Mouse (Mus musculus): ENCODE measurements at regions not wholly inside any gene's neighbourhood (a gene's known extent, or its start where the extent isn't known, plus 50 kb on each side); places are given as distances from the start of the nearest gene placed in this dataset.

DNA sequence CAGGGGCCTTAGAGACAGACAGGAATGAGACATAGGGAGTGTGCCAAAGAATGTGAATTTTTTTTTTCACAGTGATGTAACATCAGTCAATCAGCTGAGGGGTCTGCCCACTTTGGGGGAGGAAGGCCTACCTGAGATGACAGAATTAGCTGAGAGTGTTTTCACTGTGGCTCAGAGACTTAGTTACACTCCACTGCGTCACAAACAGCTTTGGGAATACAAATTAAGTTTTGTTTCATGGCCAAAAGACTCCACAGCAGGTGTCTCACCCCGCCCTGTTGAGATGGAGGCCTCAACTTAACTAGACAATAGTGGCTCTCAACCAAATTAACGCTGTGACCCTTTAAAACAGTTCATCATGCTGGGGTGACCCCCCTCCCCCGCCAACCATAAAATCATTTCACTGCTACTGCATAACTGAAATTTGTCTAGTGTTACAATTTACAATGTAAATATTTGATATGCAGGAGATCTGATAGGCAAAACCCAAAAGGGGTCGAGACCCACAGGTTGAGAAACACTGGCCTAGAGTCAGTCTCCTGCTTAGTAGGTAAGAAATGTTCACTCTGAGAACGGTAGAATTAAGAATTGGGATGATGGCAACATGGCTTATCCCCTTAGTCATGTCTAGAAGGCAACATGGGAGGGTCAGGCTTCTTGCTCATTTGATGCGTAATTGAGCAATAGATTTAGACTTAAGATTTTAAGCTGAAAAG, 184.3 kb downstream of the Katnal1 start:
- no peak for DNase-seq (ENCODE audit: extremely low spot score, low read depth, low spot score)

DNA sequence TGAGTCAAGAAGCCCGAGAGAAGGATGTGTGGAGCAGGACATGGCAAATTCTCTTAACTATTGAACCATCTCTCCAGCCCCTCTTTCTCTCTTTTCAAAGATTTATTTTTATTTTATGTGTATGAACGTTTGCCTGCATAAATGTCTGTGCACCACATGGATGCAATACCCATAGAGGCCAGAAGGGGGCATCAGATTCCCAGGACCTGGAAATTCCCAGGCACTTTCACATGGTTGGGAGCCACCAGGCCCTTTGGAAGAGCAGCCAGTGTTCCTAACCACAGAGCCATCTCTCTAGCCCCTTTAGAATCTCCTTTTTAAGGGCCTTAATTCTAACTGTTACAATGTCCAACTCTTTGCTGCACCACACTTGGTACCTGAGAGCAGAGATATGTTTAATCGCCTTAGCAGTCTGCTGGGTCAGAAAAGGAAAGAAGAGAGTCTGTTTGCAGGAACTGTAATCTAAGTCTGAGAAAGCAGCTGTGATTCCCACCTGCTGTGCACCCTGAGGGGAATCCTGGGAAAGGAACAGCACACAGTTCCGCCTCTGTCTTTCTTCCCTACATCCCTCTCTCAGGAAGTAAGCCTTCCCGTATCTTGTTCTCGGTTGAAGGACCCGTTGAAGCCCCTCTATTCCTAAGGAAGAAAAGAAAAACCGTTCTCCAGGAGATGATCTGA, 186.8 kb downstream of the Katnal1 start:
- no peak for DNase-seq (ENCODE audit: extremely low spot score, low read depth, low spot score)

DNA sequence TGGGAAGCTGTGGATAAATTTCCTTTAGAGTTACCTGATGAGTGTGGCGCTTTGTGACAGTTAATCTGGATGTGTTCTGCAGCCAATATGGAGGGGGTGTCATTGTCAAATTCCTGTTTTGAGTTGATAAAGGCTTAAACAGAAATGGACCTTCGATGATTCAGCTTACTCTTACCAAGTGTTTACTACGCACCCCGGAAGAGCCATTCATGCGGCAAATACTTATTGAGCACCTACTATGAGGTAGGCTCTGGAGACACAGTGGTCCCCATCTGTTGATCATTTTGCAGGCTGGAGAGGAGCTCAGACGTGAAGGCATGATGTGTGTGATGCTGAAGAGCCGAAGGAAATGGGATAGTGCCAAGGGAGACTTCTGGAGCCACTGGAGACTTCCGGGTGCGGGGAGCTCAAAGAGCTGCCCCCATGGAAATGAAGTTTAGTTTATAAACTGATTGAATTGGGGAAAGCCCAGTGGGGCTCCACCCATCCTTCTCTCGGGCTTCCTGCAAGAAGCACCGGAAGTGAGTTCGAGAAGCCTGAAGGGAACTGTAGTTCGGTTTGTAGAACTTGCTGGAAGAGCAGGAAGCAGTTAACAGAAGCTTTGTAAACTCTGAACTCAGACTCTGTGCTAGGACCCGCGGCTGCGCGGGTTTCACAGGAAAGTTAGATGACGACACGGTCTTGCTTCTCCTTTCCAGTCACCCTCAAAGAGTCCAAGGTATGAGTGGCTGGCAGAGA, 187.7 kb downstream of the Katnal1 start:
- no peak for DNase-seq (ENCODE audit: extremely low spot score, low read depth, low spot score)

DNA sequence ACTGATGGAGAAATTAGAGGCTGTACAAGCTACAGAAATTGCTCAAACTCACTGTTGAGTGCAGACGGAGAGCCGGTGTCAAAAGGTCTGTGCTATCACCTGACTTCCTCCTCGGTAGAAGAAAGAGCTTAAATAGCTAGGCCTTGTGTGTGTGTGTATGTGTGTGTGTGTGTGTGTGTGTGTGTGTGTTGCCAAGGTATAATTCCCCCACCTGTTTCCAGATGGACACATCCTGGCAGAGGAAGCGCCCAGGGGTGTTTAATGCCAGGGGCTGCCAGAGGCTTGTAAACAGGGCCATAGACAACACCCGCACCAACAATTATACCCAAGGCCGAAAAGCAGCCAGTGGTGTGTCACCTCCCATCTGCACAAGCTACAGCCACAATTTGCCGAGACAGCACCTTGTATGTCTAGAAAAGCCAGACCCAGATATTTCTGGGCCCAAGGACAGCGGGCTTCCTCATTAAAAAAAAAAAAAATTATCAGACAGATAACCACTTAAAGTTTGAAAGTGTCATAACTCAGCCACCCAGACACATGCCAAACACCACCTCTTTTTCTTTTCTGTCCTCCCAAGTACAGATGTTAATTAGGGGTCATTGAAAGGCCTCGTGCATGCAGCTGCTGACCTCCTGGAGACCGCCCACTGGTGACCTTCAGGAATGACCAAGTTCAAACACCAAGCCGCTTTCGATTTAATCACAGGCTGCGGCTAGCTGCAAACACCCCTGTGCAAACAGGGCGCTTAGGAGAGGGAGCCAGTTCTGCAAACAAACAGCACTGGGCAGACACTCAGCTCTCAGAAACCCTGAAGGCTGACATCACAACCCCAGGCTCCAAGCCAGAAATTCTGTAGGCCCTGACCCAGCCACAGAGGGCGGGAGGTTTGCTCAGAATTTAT, 188.0 kb upstream of the Ubl3 start:
- DNase-seq (ENCODE audit: extremely low spot score, low read depth, low spot score) = peak; percentile 28

DNA sequence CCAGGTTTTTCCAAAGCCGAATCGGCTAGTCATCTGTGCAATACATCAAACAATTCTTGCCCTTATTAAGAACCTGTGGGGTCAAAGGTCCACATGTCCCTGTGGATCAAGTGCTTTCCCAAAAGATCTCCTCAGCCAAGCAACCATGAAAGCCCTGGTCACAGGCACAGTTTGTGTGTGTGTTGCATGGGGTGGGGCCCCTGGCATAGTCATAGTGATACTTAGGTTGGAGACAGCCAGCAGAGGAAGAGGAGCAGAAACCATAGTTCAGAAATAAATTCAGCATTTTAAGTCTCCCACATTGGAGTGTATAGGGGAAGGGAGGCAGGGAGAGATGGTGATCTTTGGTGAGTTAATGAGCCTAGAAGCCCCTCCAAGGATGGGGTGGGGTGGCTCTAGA, 187.1 kb upstream of the Ubl3 start:
- no peak for DNase-seq (ENCODE audit: extremely low spot score, low read depth, low spot score)

DNA sequence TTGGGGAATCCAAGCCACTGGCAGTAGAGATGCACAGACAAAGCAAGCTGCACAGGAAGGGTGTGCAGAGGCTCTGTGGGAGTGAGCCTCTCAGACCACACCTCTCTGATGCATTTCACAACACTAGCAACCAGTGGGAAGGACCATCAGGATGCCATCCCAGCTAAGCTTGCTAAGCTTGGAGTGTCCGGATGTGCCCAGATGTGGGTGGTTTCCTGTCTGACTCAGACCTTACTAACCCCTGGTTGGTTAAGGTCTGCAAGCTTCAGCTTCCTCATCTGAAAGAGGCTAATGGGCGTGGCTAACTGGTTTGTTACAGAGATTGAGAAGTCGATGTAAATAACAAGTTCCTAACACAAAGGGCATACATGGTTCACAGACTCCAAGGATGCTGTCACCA, 186.6 kb upstream of the Ubl3 start:
- no peak for DNase-seq (ENCODE audit: extremely low spot score, low read depth, low spot score)

DNA sequence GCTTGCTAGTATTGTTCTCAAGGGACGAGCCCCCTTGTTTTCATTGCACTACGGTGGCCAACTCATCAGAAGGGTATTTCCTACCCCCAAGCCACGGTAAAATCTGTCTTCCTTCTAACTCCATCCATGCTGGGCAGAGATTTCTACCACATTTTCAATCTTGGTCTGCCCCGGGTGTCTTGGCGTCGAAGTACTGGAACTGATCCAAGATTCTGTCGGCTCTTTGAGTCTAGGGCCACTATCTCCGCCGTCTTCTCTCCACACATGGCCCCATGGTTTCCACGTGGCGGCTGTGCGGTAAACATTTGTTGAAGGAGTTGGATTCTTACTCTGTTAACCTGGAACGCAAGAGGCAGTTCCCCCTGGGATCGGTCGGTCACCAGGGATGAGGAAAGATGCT, 177.0 kb upstream of the Ubl3 start:
- DNase-seq (ENCODE audit: extremely low spot score, low read depth, low spot score) = no peak

DNA sequence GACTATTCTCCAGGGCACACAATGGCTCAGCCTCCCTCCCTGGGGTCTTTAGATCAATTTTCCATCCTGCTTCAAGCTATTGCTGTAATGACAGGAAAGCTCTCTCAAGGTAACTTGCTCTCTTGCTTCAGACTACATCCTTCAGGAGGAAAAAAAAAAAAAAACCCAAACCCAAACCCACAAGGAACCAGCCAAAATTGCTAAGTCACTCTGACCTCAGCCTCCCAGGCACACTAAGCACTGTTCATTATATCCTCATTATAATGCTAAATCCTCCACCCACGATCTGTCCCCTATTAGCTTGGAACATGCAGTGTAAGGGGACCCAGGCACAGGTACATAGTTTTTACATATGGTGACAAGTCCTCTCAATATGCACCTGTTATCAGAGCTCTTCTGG, 175.9 kb upstream of the Ubl3 start:
- no peak for DNase-seq (ENCODE audit: extremely low spot score, low read depth, low spot score)

DNA sequence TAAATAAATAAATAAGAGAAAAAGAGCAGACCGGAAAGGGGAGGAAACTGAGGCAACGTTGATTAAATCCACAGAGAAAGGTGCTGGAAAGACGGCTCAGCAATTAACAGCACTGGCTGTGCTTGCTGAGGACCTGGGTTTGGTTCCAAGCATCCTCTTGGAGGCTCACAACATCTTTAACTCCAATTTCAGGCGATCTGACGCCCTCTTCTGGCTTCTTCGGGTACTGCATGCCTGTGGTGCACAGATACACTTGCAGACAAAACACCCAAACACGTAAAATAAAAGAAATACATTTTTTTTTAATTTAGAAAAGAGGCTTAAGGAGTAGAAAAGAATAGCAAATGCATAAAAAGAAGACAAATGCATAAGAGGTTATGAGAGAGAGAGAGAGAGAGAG, 173.9 kb upstream of the Ubl3 start:
- no peak for DNase-seq (ENCODE audit: extremely low spot score, low read depth, low spot score)

DNA sequence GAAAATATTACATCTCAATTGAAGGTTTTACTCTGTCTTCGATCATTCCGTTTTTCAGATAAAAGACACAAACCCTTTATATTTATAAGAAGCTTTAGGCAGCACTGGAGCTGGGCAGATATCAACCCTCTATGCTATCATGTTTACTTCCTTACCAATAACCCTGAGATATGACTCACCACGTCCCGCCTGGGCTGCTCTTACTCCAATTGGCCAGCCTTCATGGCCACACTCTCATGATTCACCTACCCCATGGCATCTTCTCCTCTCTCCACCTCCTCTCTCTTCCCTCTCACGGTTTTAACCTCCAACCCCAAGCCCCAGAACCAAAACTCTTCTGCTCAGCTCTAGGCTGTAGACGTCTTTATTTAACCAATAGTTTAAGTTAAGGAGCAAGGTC, 171.9 kb upstream of the Ubl3 start:
- no peak for DNase-seq (ENCODE audit: extremely low spot score, low read depth, low spot score)

DNA sequence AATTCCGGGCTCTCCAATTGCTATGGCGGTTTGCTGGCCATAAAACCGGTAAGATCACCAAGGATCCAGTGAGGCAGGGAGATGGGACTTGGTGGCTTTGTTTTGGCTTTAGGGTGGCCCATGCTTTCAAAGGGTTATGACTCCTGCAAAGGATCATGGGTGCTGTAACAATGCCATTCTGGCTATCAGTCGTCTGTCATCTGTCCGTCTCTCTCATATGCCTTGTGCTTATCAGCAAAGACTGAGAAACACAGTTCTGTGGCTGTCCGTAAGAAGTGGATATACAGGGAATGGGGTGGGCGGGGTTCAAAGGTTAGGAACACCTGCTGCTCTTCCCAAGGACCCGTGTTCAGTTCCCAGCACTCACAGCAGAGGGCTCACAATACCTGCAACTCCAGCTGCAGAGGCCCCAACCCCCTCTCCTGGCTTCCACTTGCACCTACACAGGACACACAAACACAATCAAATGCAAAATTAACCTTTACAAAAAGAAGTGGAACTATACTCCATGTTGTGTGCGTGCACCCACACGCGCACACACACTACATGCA, 171.2 kb upstream of the Ubl3 start:
- no peak for DNase-seq (ENCODE audit: extremely low spot score, low read depth, low spot score)

DNA sequence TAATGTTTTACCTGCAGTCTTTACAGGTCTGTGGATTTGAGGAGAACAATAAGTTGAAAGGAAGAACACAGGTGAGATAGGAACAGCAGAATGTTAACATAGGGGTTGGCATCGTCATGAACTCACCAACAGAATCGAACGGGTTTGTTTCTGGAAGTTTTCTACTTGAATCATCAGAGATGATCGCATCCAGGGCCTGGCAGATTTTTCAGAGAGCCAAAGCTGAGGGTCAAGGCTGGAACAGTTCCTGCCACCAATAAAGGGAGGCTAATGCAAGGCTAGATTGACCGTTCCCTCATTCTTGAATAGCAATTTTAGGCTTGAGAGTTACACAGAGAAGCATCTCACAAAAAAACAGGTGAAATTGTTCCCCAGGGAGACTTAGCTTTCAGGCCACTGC, 168.0 kb upstream of the Ubl3 start:
- DNase-seq (ENCODE audit: extremely low spot score, low read depth, low spot score) = no peak

DNA sequence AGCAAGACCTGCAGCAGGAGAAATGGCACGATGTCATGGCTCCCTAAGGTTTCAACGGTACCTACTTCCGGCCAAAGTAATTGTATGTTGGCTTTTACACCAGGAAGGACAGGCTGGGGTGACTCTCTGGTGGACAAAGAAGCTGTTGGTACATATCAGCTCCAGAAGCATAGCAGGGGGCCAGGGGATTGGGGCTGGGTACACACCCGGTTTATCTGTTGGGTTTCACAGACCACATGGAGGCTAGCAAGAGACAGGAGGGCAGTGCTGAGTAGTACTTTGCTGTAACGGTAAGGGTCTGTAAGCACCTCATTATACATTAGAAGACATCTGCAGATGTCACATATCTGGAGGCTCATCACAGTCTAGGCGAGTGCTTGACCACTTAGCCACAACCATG, 164.0 kb upstream of the Ubl3 start:
- no peak for DNase-seq (ENCODE audit: extremely low spot score, low read depth, low spot score)

DNA sequence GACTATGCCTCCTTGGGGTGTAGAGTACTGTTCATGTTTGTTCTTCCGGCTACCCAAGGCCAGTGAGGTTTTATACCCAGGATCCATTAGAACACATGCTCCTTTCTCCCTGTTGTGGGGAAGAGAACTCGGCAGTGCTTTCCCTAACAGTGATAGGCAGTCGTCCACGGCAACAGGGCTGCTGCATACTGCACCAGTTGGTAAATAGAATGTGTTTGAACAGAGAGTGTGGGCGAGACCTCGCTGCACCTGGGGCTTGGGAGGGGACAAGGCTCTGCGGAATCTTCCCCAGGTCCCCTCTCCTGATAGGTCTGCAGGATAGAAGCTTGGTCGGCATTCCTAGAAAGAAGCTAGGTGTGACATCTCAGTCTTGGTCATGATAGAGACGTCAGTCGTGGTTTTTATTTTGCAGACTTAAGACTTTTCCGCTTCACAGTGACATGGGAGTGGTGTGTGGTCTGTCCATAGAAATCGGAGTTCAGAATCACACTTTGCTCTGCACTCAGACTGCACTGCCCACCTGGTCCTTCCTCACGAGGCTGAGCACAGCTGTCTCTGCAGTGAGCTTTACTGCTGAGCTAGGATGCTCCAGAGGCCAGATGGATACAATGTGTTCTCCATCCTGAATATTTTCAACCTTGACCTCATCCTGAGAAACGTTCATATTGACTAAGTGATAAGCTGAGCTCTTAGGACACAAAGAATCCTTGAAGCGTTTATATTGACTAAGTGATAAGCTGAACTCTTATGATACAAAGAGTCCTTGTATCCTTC, 162.8 kb upstream of the Ubl3 start:
- no peak for DNase-seq (ENCODE audit: extremely low spot score, low read depth, low spot score)

DNA sequence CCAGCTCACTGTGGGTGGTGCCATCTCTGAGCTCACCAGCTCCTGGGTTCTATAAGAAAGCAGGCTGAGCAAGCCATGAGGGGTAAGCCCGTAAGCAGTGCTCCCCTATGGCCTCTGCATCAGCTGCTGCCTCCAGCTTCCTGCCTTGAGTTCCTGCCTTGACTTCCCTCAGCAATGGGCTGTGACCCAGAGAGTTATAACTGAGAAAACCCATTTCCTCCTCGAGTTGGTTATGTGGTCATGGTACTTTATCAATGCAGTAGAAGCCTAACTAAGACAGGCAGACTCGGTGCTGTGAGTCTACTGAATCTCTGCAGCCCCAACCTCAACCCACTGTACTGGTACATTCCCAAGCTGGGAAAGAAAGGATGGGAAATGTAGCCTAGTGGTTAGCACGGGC, 162.2 kb upstream of the Ubl3 start:
- no peak for DNase-seq (ENCODE audit: extremely low spot score, low read depth, low spot score)

DNA sequence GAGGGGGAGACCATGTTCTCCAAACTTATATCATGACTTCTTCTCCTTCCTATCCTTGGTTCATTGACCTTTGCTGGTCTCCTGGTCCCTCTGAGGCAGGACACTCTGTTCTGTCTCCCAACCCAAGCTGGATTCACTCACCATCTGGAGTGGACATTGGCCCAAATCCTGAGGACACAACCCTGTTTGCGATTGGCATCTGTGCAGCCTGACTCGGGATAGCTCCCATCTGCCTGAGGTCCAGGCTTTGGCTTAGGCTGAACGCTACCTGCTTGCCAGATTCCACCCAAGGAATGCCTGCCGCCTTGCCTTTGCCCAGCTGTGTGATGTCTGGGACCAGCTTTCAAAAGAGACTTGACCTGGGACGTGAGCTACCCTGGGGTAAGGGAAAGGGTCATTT, 161.2 kb upstream of the Ubl3 start:
- DNase-seq (ENCODE audit: extremely low spot score, low read depth, low spot score) = no peak

DNA sequence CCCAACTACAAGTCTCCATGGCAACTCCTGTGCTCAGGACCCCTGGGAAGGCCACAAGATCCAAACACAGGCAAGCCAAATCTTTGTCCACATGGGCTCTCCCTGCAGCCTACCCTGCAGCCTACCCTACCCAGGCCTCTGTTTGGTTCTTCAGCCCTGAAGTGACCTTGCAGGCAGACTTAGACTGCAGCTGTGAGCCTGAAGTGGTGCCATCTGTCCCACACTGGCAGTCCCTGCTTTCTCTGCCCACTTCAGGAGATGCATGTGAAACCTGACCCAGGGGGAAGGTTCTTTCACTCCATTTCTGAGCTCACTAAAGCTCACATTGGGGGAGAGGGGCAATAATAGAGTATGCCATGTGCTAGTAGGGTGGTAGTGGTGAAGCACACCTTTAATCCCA, 160.4 kb upstream of the Ubl3 start:
- DNase-seq (ENCODE audit: extremely low spot score, low read depth, low spot score) = no peak

DNA sequence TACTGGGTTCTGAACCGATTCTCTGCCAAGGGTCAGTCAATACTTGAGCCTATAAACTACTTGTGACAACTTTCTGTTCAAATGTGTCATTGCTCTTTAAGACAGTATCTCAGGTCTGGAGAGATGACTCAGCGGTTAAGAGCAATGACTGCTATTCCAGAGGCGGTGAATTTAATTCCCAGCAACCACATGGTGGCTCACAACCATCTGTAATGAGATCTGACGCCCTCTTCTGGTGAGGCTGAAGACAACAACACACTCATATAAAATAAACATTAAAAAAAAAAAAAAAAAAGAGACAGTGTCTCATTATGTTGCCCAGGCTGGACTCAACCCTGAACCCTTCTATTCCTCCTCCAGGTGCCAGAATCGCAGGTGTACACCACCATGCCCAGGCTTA, 159.0 kb upstream of the Ubl3 start:
- no peak for DNase-seq (ENCODE audit: extremely low spot score, low read depth, low spot score)

DNA sequence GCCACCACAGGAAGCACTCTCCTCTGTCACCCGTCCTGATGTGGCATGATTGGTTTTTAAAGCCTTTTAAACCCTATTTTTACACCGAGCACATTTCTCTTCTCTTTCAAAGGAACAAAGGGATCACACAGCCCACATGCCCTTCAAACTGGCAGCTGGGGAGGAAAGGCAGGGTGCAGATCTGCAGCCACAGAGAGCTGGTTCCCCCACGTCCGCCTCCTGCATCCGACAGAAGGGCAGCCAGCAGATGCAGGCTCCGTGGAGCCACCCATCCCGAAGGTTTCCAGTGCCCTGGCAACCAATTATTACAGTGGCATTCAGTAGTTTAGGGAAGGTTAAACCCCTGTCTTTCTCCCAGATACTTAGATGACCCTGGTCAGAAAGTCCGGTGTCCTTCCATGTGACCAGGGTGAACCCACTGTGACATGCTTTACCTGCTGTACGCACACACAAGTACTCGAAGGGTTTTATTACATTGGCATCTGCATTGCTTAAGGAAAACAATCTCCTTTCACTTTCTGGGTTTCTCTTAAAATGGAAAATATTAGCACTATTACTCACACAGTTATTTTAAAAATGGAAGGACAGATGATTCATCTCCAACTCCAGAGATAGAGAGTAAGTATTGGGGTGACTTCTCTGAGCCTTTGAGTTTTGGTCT, 156.7 kb upstream of the Ubl3 start:
- no peak for DNase-seq (ENCODE audit: extremely low spot score, low read depth, low spot score)
